Mouse (Mus musculus) liver, embryonic 16.5 days (tissue): ENCODE measurements around the gene Bcas2. TPM values are rescaled to one million over a fixed set of nuclear protein-coding genes. Genes with fewer than 3 reads are reported as not detected.

Experiments used
- ATAC-seq: fragments of 200-750 bp; cut with Nextera tagmentation; 2 replicates; pipeline ENCODE4 v1.8.0; 2017; ENCODE audit warnings: low read depth, mild to moderate bottlenecking, moderate number of reproducible peaks, moderate library complexity
- H3K27ac ChIP-seq: fragments of 300-500 bp; sonication (generic); 2 replicates; pipeline ENCODE4 v1.5.1; 2014; ENCODE audit warnings: mild to moderate bottlenecking, low read length
- H3K27me3 ChIP-seq: fragments of 300-500 bp; sonication (generic); 2 replicates; pipeline ENCODE4 v1.6.1; 2014; ENCODE audit warnings: low read depth, low read length, mixed read lengths; ENCODE audit not compliant: control insufficient read depth, insufficient read depth
- H3K36me3 ChIP-seq: fragments of 300-500 bp; sonication (generic); 2 replicates; pipeline ENCODE4 v1.6.1; 2014; ENCODE audit warnings: mild to moderate bottlenecking; ENCODE audit not compliant: control insufficient read depth, insufficient read depth
- H3K4me1 ChIP-seq: fragments of 300-500 bp; sonication (generic); 2 replicates; pipeline ENCODE4 v1.6.1; 2014; ENCODE audit warnings: low read depth, low read length, mixed read lengths; ENCODE audit not compliant: control insufficient read depth
- H3K4me2 ChIP-seq: fragments of 300-500 bp; sonication (generic); 2 replicates; pipeline ENCODE4 v1.6.1; 2014; ENCODE audit warnings: low read depth, low read length, mixed read lengths
- H3K4me3 ChIP-seq: fragments of 300-500 bp; sonication (generic); 2 replicates; pipeline ENCODE4 v1.5.1; 2014; ENCODE audit warnings: low read depth, mild to moderate bottlenecking, low read length
- H3K9ac ChIP-seq: fragments of 300-500 bp; sonication (generic); 2 replicates; pipeline ENCODE4 v1.6.1; 2014; ENCODE audit warnings: low read depth, low read length
- H3K9me3 ChIP-seq: fragments of 300-500 bp; sonication (generic); replicated peaks from 2 replicates; pipeline ENCODE4 v1.6.1; 2016; ENCODE audit warnings: low read length; ENCODE audit not compliant: control insufficient read depth
- WGBS: fragments of 180-500 bp; shearing (Covaris S2); extraction: QIAGEN DNeasy Blood & Tissue Kit; methylation state at CpG from one replicate; pipeline ENCODE4 v1.1.7; 2014; ENCODE audit not compliant: insufficient replicate concordance; 5-methylcytosine and 5-hydroxymethylcytosine counted together
- polyA plus RNA-seq: library from polyadenylated mRNA; unstranded; fragments of >200 nt; fragmentation: Nextera tagmentation; extraction: Ambion mirVana; gene quantifications from 2 replicates; pipeline ENCODE4 v1.2.1, GENCODE M21; 2015

Bcas2 gene
- polyA plus RNA-seq = 117 and 129 TPM in 2 replicates

- whole genome bisulfite sequencing = under 1% methylated on average over 56 of the region's 56 CpGs
- Histone ChIP-seq H3K27ac (peak within 1 kb of the TSS; percentile 86), H3K4me1 (peaks cover 22% of the 10 kb centered on the region), H3K9ac (peak within 1 kb of the TSS; percentile 91), H3K4me2 (peak within 1 kb of the TSS; percentile 84), H3K9me3 (no peaks in the 10 kb centered on the region), H3K4me3 (peak within 1 kb of the TSS; percentile 88), H3K36me3 (peaks cover 29% of the 10 kb centered on the region), H3K27me3 (no peaks in the 10 kb centered on the region)
- peak; percentile 93 for ATAC-seq
Measured at GRCm38 (mm10) chr3:103171505-103172267, at the start of gene Bcas2. Gene Bcas2 (plus strand): TSS chr3:103171655.

GRCm38 (mm10) chr3:103123636-103124035 is 47.8 kb upstream of the Bcas2 start:
- peaks cover 27% of the 10 kb centered on the region for H3K4me1 ChIP-seq
- H3K4me2 ChIP-seq = no peak overlapping the region
- no peaks in the 10 kb centered on the region for H3K36me3 ChIP-seq
- no peak overlapping the region for H3K4me3 ChIP-seq
- H3K27ac ChIP-seq = peak overlapping the region; percentile 4; the same call in 1 of the 2 replicates
- ATAC-seq = no peak
- H3K9ac ChIP-seq = no peak overlapping the region
- H3K9me3 ChIP-seq = no peaks in the 10 kb centered on the region
- H3K27me3 ChIP-seq = no peaks in the 10 kb centered on the region
- WGBS = 81% methylated on average over 3 of the region's 3 CpGs

- H3K4me2 ChIP-seq = no peak overlapping the region
- H3K9ac ChIP-seq = no peak overlapping the region
- no peaks in the 10 kb centered on the region for H3K27me3 ChIP-seq
- no peak for ATAC-seq
- H3K36me3 ChIP-seq = no peaks in the 10 kb centered on the region
- peaks cover 39% of the 10 kb centered on the region for H3K4me1 ChIP-seq
- H3K27ac ChIP-seq = no peak overlapping the region
- no peaks in the 10 kb centered on the region for H3K9me3 ChIP-seq
- WGBS = 90% methylated on average over 3 of the region's 3 CpGs
- no peak overlapping the region for H3K4me3 ChIP-seq
Measured at GRCm38 (mm10) chr3:103126138-103126537, 45.3 kb upstream of the Bcas2 start.

- no peak for ATAC-seq
- Histone ChIP-seq H3K4me1 (peaks cover 47% of the 10 kb centered on the region), H3K9me3 (no peaks in the 10 kb centered on the region), H3K36me3 (peaks cover 9% of the 10 kb centered on the region), H3K4me2 (no peak overlapping the region), H3K4me3 (no peak overlapping the region), H3K27ac (peak overlapping the region; percentile 99), H3K9ac (no peak overlapping the region), H3K27me3 (no peaks in the 10 kb centered on the region)
- 59% methylated on average over 2 of the region's 2 CpGs for WGBS
Measured at GRCm38 (mm10) chr3:103127177-103127576, 44.3 kb upstream of the Bcas2 start.

- Histone ChIP-seq H3K4me3 (no peak overlapping the region), H3K27ac (peak overlapping the region; percentile 99), H3K9ac (no peak overlapping the region), H3K4me1 (peaks cover 49% of the 10 kb centered on the region), H3K4me2 (no peak overlapping the region), H3K27me3 (no peaks in the 10 kb centered on the region), H3K36me3 (peaks cover 14% of the 10 kb centered on the region), H3K9me3 (no peaks in the 10 kb centered on the region)
- ATAC-seq = no peak
- 83% methylated on average over 5 of the region's 5 CpGs for whole genome bisulfite sequencing
Measured at GRCm38 (mm10) chr3:103127721-103128120, 43.7 kb upstream of the Bcas2 start.

- ATAC-seq = no peak
- Histone ChIP-seq H3K4me1 (peaks cover 49% of the 10 kb centered on the region), H3K4me3 (no peak overlapping the region), H3K9ac (peak overlapping the region; percentile 22; the same call in 1 of the 2 replicates), H3K27me3 (no peaks in the 10 kb centered on the region), H3K9me3 (no peaks in the 10 kb centered on the region), H3K36me3 (peaks cover 15% of the 10 kb centered on the region), H3K27ac (peak overlapping the region; percentile 99), H3K4me2 (peak overlapping the region; percentile 4; the same call in 1 of the 2 replicates)
- 60% methylated on average over 4 of the region's 4 CpGs for WGBS
Measured at GRCm38 (mm10) chr3:103128251-103128650, 43.2 kb upstream of the Bcas2 start.

- peak overlapping the region; percentile 64 for H3K4me2 ChIP-seq
- H3K27ac ChIP-seq = peak overlapping the region; percentile 99
- peak overlapping the region; percentile 62 for H3K4me3 ChIP-seq
- H3K9ac ChIP-seq = peak overlapping the region; percentile 73
- H3K27me3 ChIP-seq = no peaks in the 10 kb centered on the region
- WGBS = 18% methylated on average over 8 of the region's 8 CpGs
- no peaks in the 10 kb centered on the region for H3K9me3 ChIP-seq
- H3K36me3 ChIP-seq = peaks cover 19% of the 10 kb centered on the region
- H3K4me1 ChIP-seq = peaks cover 44% of the 10 kb centered on the region
- ATAC-seq = peak; percentile 96
Measured at GRCm38 (mm10) chr3:103129367-103130159, 41.9 kb upstream of the Bcas2 start.

- Histone ChIP-seq H3K27ac (peak overlapping the region; percentile 99), H3K36me3 (peaks cover 19% of the 10 kb centered on the region), H3K4me2 (peak overlapping the region; percentile 64), H3K4me1 (peaks cover 44% of the 10 kb centered on the region), H3K4me3 (peak overlapping the region; percentile 62), H3K9ac (peak overlapping the region; percentile 73), H3K9me3 (no peaks in the 10 kb centered on the region), H3K27me3 (no peaks in the 10 kb centered on the region)
- ATAC-seq = peak; percentile 91
- 19% methylated on average over 6 of the region's 6 CpGs for WGBS
Measured at GRCm38 (mm10) chr3:103130236-103130751, 41.2 kb upstream of the Bcas2 start.
